Mouse (Mus musculus): ENCODE measurements at regions not wholly inside any gene's neighbourhood (a gene's known extent, or its start where the extent isn't known, plus 50 kb on each side); places are given as distances from the start of the nearest gene placed in this dataset.

DNA sequence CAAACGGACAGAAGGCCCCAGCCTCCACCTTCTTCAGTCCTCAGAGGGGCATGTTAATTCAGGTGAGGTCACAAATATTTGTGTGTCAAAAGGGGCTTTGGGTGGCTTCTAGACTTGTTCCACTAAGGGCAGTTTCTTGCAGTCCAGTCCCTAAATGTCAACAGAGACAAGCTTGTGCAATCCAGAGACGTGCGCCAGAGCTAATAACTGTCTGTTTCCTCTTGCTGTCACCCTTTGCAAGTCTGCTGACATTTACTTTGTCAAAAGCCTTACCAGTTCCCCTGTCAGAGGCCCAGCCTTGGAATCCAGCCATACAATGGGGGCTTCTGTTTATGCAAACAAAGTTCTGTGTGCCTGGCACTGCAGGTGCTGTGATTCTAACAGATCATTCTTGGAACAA lies 63.8 kb upstream of the Ppm1h start:
- Histone ChIP-seq H3K4me1 (ENCODE audit: control insufficient read depth in 1 of 2, insufficient read depth in 2 of 2) (no peaks in the 10 kb centered on the region), H3K9me3 (replicated peaks; ENCODE audit: low read length) (no peaks in the 10 kb centered on the region), H3K9ac (ENCODE audit: insufficient read depth, low read depth) (no peak overlapping the region), H3K79me2 (replicated peaks; ENCODE audit: control insufficient read depth, extremely low read depth, insufficient read depth, poor library complexity, severe bottlenecking) (no peaks in the 10 kb centered on the region), H3K36me3 (replicated peaks in 1 of 2; ENCODE audit: control insufficient read depth in 1 of 2, insufficient read depth in 1 of 2, low read length in 1 of 2) (no peaks in the 10 kb centered on the region), H3K27me3 (replicated peaks) (no peaks in the 10 kb centered on the region), H3K4me3 (replicated peaks in 1 of 3; ENCODE audit: low read depth in 2 of 3, low read length in 2 of 3, poor library complexity in 1 of 3) (no peak overlapping the region), H3K4me2 (ENCODE audit: insufficient read depth, low read depth, poor library complexity, severe bottlenecking) (no peak overlapping the region), H3K27ac (ENCODE audit: insufficient read depth, low read depth) (no peak overlapping the region)
- no peak for TF ChIP-seq CTCF (conservative IDR thresholded peaks at IDR 0.05 in 1 of 2, IDR thresholded peaks at IDR 0.05 in 1 of 2; ENCODE audit: low read depth in 2 of 2, low read length in 2 of 2)
- no peak for TF ChIP-seq ZMIZ1 (IDR thresholded peaks at IDR 0.05; ENCODE audit: low read depth, low read length)
- TF ChIP-seq NRF1 (IDR thresholded peaks at IDR 0.05; ENCODE audit: low read depth, low read length) = no peak
- no peak for TF ChIP-seq IRF4 (IDR thresholded peaks at IDR 0.05; ENCODE audit: low read depth, low read length)
- TF ChIP-seq ZC3H11A (IDR thresholded peaks at IDR 0.05; ENCODE audit: low read depth, low read length) = no peak
- TF ChIP-seq USF1 (IDR thresholded peaks at IDR 0.05; ENCODE audit: low read depth, low read length) = no peak
- TF ChIP-seq HCFC1 (IDR thresholded peaks at IDR 0.05; ENCODE audit: low read depth, low read length) = no peak
- no peak for TF ChIP-seq JUND (conservative IDR thresholded peaks at IDR 0.05; ENCODE audit: low read depth, low read length)
- no peak for TF ChIP-seq POLR2A (IDR thresholded peaks at IDR 0.05; ENCODE audit: low read depth, low read length)
- TF ChIP-seq NELFE (IDR thresholded peaks at IDR 0.05; ENCODE audit: low read depth, low read length) = no peak
- TF ChIP-seq MYC (IDR thresholded peaks at IDR 0.05; ENCODE audit: low read depth, low read length) = no peak
- TF ChIP-seq KAT2A (IDR thresholded peaks at IDR 0.05; ENCODE audit: insufficient replicate concordance, low read length) = no peak
- no peak for TF ChIP-seq MAFK (IDR thresholded peaks at IDR 0.05; ENCODE audit: insufficient replicate concordance, low read length)
- no peak for TF ChIP-seq GABPA (IDR thresholded peaks at IDR 0.05; ENCODE audit: insufficient replicate concordance, low read depth, low read length)
- dilution Hi-C loops (cut with MboI; ENCODE audit: extremely low pct_ligation_motif_present, extremely low pct_unique_long_range_greater_than_20kb, low sequenced_read_pairs) (no loop called here), in situ Hi-C loops (cut with MboI; ENCODE audit: low pct_ligation_motif_present, low pct_unique_long_range_greater_than_20kb, low sequenced_read_pairs) (no loop called here)
- no peak for DNase-seq (ENCODE audit: extremely low read depth)

DNA sequence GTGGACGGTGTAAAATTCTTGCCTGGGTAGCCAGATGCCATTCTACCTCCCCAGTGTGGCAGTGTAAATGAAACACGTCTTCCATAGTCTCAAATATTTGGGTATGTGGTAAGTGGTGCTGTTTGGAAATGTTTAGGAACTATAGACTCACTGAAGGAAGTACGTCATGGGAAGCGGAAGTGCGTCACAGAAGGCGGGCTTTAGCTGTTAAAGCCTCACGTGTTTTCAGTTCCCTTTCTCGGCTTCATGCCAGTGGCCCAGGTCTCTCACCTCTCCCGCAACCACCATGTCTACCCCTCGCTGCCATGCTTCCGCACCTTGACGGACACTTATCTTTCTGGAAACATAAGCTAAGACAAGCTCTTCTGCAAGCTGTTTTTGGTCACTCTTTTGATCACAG lies 62.9 kb upstream of the Ppm1h start:
- H3K9ac ChIP-seq (ENCODE audit: insufficient read depth, low read depth) = no peak overlapping the region
- no peaks in the 10 kb centered on the region for H3K36me3 ChIP-seq (replicated peaks in 1 of 2; ENCODE audit: control insufficient read depth in 1 of 2, insufficient read depth in 1 of 2, low read length in 1 of 2)
- TF ChIP-seq ZKSCAN1 (IDR thresholded peaks at IDR 0.05; ENCODE audit: borderline replicate concordance, low read depth, low read length) (no peak), MAX (IDR thresholded peaks at IDR 0.05; ENCODE audit: low read length) (no peak), BHLHE40 (IDR thresholded peaks at IDR 0.05; ENCODE audit: low read depth, low read length) (peak; percentile 76), PAX5 (IDR thresholded peaks at IDR 0.05; ENCODE audit: low read length) (no peak)
- DNase-seq (ENCODE audit: extremely low read depth) = no peak
- H3K4me2 ChIP-seq (ENCODE audit: insufficient read depth, low read depth, poor library complexity, severe bottlenecking) = no peak overlapping the region
- no peaks in the 10 kb centered on the region for H3K9me3 ChIP-seq (replicated peaks; ENCODE audit: low read length)
- in situ Hi-C loops (cut with MboI; ENCODE audit: low pct_ligation_motif_present, low pct_unique_long_range_greater_than_20kb, low sequenced_read_pairs) (no loop called here), dilution Hi-C loops (cut with MboI; ENCODE audit: extremely low pct_ligation_motif_present, extremely low pct_unique_long_range_greater_than_20kb, low sequenced_read_pairs) (no loop called here)
- H3K79me2 ChIP-seq (replicated peaks; ENCODE audit: control insufficient read depth, extremely low read depth, insufficient read depth, poor library complexity, severe bottlenecking) = no peaks in the 10 kb centered on the region
- H3K4me1 ChIP-seq (ENCODE audit: control insufficient read depth in 1 of 2, insufficient read depth in 2 of 2) = no peaks in the 10 kb centered on the region
- H3K27me3 ChIP-seq (replicated peaks) = no peaks in the 10 kb centered on the region
- no peak overlapping the region for H3K4me3 ChIP-seq (replicated peaks in 1 of 3; ENCODE audit: low read depth in 2 of 3, low read length in 2 of 3, poor library complexity in 1 of 3)
- no peak overlapping the region for H3K27ac ChIP-seq (ENCODE audit: insufficient read depth, low read depth)
